Mouse (Mus musculus) forebrain, embryonic 16.5 days (tissue): ENCODE results near the gene Hivep3. TPM values are rescaled to one million over a fixed set of nuclear protein-coding genes. Genes with fewer than 3 reads are reported as not detected.

Source experiments
- ATAC-seq: fragments of 200-750 bp; cut with Nextera tagmentation; 2 replicates; pipeline ENCODE4 v1.8.0; 2017; ENCODE audit warnings: mild to moderate bottlenecking, moderate library complexity
- H3K27ac ChIP-seq: fragments of 300-500 bp; sonication (generic); 2 replicates; pipeline ENCODE4 v1.5.1; 2014; ENCODE audit warnings: low read length, control low read depth
- H3K27me3 ChIP-seq: fragments of 300-500 bp; sonication (generic); replicated peaks from 2 replicates; pipeline ENCODE4 v1.6.1; 2014; ENCODE audit warnings: low read length; ENCODE audit not compliant: control insufficient read depth, insufficient read depth
- H3K36me3 ChIP-seq: fragments of 300-500 bp; sonication (generic); 2 replicates; pipeline ENCODE4 v1.6.1; 2014; ENCODE audit not compliant: control insufficient read depth, insufficient read depth
- H3K4me1 ChIP-seq: fragments of 300-500 bp; sonication (generic); replicated peaks from 2 replicates; pipeline ENCODE4 v1.6.1; 2014; ENCODE audit warnings: low read length; ENCODE audit not compliant: control insufficient read depth, insufficient read depth
- H3K4me2 ChIP-seq: fragments of 300-500 bp; sonication (generic); 2 replicates; pipeline ENCODE4 v1.6.1; 2014; ENCODE audit warnings: mild to moderate bottlenecking, low read length, control low read depth
- H3K4me3 ChIP-seq: fragments of 300-500 bp; sonication (generic); replicated peaks from 2 replicates; pipeline ENCODE4 v1.5.1; 2014; ENCODE audit warnings: mild to moderate bottlenecking, low read length, control low read depth
- H3K9ac ChIP-seq: fragments of 300-500 bp; sonication (generic); replicated peaks from 2 replicates; pipeline ENCODE4 v1.6.1; 2014; ENCODE audit warnings: low read depth, low read length, control low read depth
- H3K9me3 ChIP-seq: fragments of 300-500 bp; sonication (generic); 2 replicates; pipeline ENCODE4 v1.6.1; 2016; ENCODE audit warnings: low read length; ENCODE audit not compliant: control insufficient read depth
- WGBS: fragments of 180-500 bp; shearing (Covaris S2); extraction: QIAGEN DNeasy Blood & Tissue Kit; methylation state at CpG from one replicate; pipeline ENCODE4 v1.1.7; 2014; 5-methylcytosine and 5-hydroxymethylcytosine counted together
- polyA plus RNA-seq: library from polyadenylated mRNA; unstranded; fragments of >200 nt; fragmentation: Nextera tagmentation; extraction: Ambion mirVana; gene quantifications from 2 replicates; pipeline ENCODE4 v1.2.1, GENCODE M21; 2015

Hivep3 gene
- polyA plus RNA-seq, 1 experiment from 2014 or later = 26.4 TPM

- no peak overlapping the region for H3K4me3 ChIP-seq
- ATAC-seq = no peak
- 75% methylated on average over 7 of the region's 7 CpGs for WGBS
Observed at GRCm38 (mm10) chr4:119917502-119917901, 183.9 kb downstream of the Hivep3 start.

GRCm38 (mm10) chr4:119919349-119919748 lies 185.8 kb downstream of the Hivep3 start:
- ATAC-seq = no peak
- no peak overlapping the region for H3K4me2 ChIP-seq
- no peak overlapping the region for H3K9ac ChIP-seq
- H3K27ac ChIP-seq = no peak overlapping the region
- no peaks in the 10 kb centered on the region for H3K27me3 ChIP-seq
- H3K4me1 ChIP-seq = 0 out of 2 replicates have a peak, but pooled peaks cover under 1% of the 10 kb centered on the region
- WGBS = 82% methylated on average over 5 of the region's 5 CpGs
- H3K36me3 ChIP-seq = no peaks in the 10 kb centered on the region
- H3K4me3 ChIP-seq = no peak overlapping the region
- H3K9me3 ChIP-seq = no peaks in the 10 kb centered on the region

More at GRCm38 (mm10) chr4:119917502-119917901, 183.9 kb downstream of the Hivep3 start:
- Histone ChIP-seq H3K4me1 (0 out of 2 replicates have a peak, but pooled peaks cover 2% of the 10 kb centered on the region), H3K27ac (no peak overlapping the region), H3K36me3 (no peaks in the 10 kb centered on the region), H3K27me3 (no peaks in the 10 kb centered on the region), H3K4me2 (no peak overlapping the region), H3K9ac (no peak overlapping the region), H3K9me3 (no peaks in the 10 kb centered on the region)

GRCm38 (mm10) chr4:119921022-119921717 lies 187.6 kb downstream of the Hivep3 start:
- Histone ChIP-seq H3K9ac (no peak overlapping the region), H3K9me3 (no peaks in the 10 kb centered on the region; the same call in 1 of the 2 replicates), H3K4me3 (no peak overlapping the region), H3K36me3 (no peaks in the 10 kb centered on the region), H3K4me2 (no peak overlapping the region), H3K27me3 (no peaks in the 10 kb centered on the region), H3K4me1 (no peaks in the 10 kb centered on the region), H3K27ac (no peak overlapping the region)
- no peak for ATAC-seq
- 83% methylated on average over 12 of the region's 12 CpGs for WGBS

GRCm38 (mm10) chr4:119921723-119922266 lies 188.2 kb downstream of the Hivep3 start:
- Histone ChIP-seq H3K4me3 (no peak overlapping the region), H3K9me3 (no peaks in the 10 kb centered on the region; the same call in 1 of the 2 replicates), H3K9ac (no peak overlapping the region), H3K36me3 (no peaks in the 10 kb centered on the region), H3K27ac (no peak overlapping the region), H3K4me2 (no peak overlapping the region), H3K27me3 (no peaks in the 10 kb centered on the region), H3K4me1 (no peaks in the 10 kb centered on the region)
- no peak for ATAC-seq
- WGBS = 69% methylated on average over 8 of the region's 8 CpGs

- no peaks in the 10 kb centered on the region for H3K27me3 ChIP-seq
- H3K4me3 ChIP-seq = no peak overlapping the region
- 86% methylated on average over 8 of the region's 8 CpGs for WGBS
- no peak overlapping the region for H3K27ac ChIP-seq
- H3K36me3 ChIP-seq = no peaks in the 10 kb centered on the region
- no peak for ATAC-seq
- no peak overlapping the region for H3K9ac ChIP-seq
- no peaks in the 10 kb centered on the region; the same call in 1 of the 2 replicates for H3K9me3 ChIP-seq
- H3K4me1 ChIP-seq = no peaks in the 10 kb centered on the region
- H3K4me2 ChIP-seq = no peak overlapping the region
Observed at GRCm38 (mm10) chr4:119922945-119923344, 189.4 kb downstream of the Hivep3 start.

GRCm38 (mm10) chr4:119923410-119923809 lies 189.8 kb downstream of the Hivep3 start:
- WGBS = 89% methylated on average over 3 of the region's 3 CpGs
- no peaks in the 10 kb centered on the region for H3K27me3 ChIP-seq

GRCm38 (mm10) chr4:119925052-119925451 lies 191.5 kb downstream of the Hivep3 start:
- no peaks in the 10 kb centered on the region for H3K36me3 ChIP-seq
- H3K4me1 ChIP-seq = no peaks in the 10 kb centered on the region
- ATAC-seq = no peak

More at GRCm38 (mm10) chr4:119923410-119923809, 189.8 kb downstream of the Hivep3 start:
- Histone ChIP-seq H3K9me3 (no peaks in the 10 kb centered on the region; the same call in 1 of the 2 replicates), H3K9ac (no peak overlapping the region), H3K27ac (no peak overlapping the region), H3K4me1 (no peaks in the 10 kb centered on the region), H3K36me3 (no peaks in the 10 kb centered on the region), H3K4me2 (no peak overlapping the region), H3K4me3 (no peak overlapping the region)
- no peak for ATAC-seq

GRCm38 (mm10) chr4:119931923-119932322 lies 198.3 kb downstream of the Hivep3 start:
- Histone ChIP-seq H3K4me3 (no peak overlapping the region), H3K4me2 (no peak overlapping the region), H3K9ac (no peak overlapping the region), H3K27ac (peak overlapping the region; percentile 46; the same call in 1 of the 2 replicates), H3K36me3 (no peaks in the 10 kb centered on the region), H3K4me1 (peaks cover 16% of the 10 kb centered on the region), H3K9me3 (no peaks in the 10 kb centered on the region), H3K27me3 (no peaks in the 10 kb centered on the region)
- ATAC-seq = peak; percentile 84
- WGBS = 17% methylated on average over 8 of the region's 8 CpGs

More at GRCm38 (mm10) chr4:119925052-119925451, 191.5 kb downstream of the Hivep3 start:
- H3K4me3 ChIP-seq = no peak overlapping the region
- H3K9ac ChIP-seq = no peak overlapping the region
- no peaks in the 10 kb centered on the region for H3K27me3 ChIP-seq
- no peaks in the 10 kb centered on the region; the same call in 1 of the 2 replicates for H3K9me3 ChIP-seq
- H3K4me2 ChIP-seq = no peak overlapping the region
- no peak overlapping the region for H3K27ac ChIP-seq

GRCm38 (mm10) chr4:119932549-119933257 lies 199.1 kb downstream of the Hivep3 start:
- Histone ChIP-seq H3K4me1 (peaks cover 20% of the 10 kb centered on the region), H3K4me2 (no peak overlapping the region), H3K27ac (no peak overlapping the region), H3K4me3 (no peak overlapping the region), H3K9me3 (no peaks in the 10 kb centered on the region), H3K36me3 (no peaks in the 10 kb centered on the region), H3K9ac (no peak overlapping the region), H3K27me3 (no peaks in the 10 kb centered on the region)
- no peak for ATAC-seq
- 52% methylated on average over 13 of the region's 13 CpGs for WGBS
